Mouse (Mus musculus) liver, postnatal 0 days (tissue): Measurements from ENCODE around the gene Satb2. TPM values are rescaled to one million over a fixed set of nuclear protein-coding genes. Genes with fewer than 3 reads are reported as not detected.
A peak's percentile ranks its signal among the peaks of the same experiment; 100 is the strongest.

Experiments
- ATAC-seq: fragments of 200-750 bp; cut with Nextera tagmentation; 2 replicates; pipeline ENCODE4 v1.8.0; 2017; ENCODE audit warnings: mild to moderate bottlenecking, moderate library complexity
- DNase-seq: peaks from one replicate; pipeline ENCODE4 v3.0.0-alpha.2; 2016
- H3K27ac ChIP-seq: fragments of 300-500 bp; sonication (generic); 2 replicates; pipeline ENCODE4 v1.5.1; 2014; ENCODE audit warnings: antibody characterized with exemption, moderate library complexity, mild to moderate bottlenecking, low read depth
- H3K27me3 ChIP-seq: fragments of 300-500 bp; sonication (generic); 2 replicates; pipeline ENCODE4 v1.6.1; 2014; ENCODE audit warnings: low read length, control low read depth, mixed read lengths; ENCODE audit not compliant: insufficient read depth
- H3K36me3 ChIP-seq: fragments of 300-500 bp; sonication (generic); replicated peaks from 2 replicates; pipeline ENCODE4 v1.6.1; 2014; ENCODE audit warnings: mild to moderate bottlenecking, control low read depth, low read length, moderate library complexity, mixed read lengths; ENCODE audit not compliant: insufficient read depth
- H3K4me1 ChIP-seq: fragments of 300-500 bp; sonication (generic); 2 replicates; pipeline ENCODE4 v1.6.1; 2014; ENCODE audit warnings: antibody characterized with exemption, mild to moderate bottlenecking, control low read depth; ENCODE audit not compliant: insufficient read depth
- H3K4me2 ChIP-seq: fragments of 300-500 bp; sonication (generic); 2 replicates; pipeline ENCODE4 v1.6.1; 2014; ENCODE audit warnings: low read depth, mild to moderate bottlenecking, low read length, moderate library complexity, mixed read lengths
- H3K4me3 ChIP-seq: fragments of 300-500 bp; sonication (generic); 2 replicates; pipeline ENCODE4 v1.5.1; 2014; ENCODE audit warnings: low read depth, low read length
- H3K9ac ChIP-seq: fragments of 300-500 bp; sonication (generic); replicated peaks from 2 replicates; pipeline ENCODE4 v1.6.1; 2014; ENCODE audit warnings: mild to moderate bottlenecking, moderate library complexity
- H3K9me3 ChIP-seq: fragments of 300-500 bp; sonication (generic); 2 replicates; pipeline ENCODE4 v1.6.1; 2016; ENCODE audit warnings: mild to moderate bottlenecking, control low read depth, low read length, mixed read lengths
- CTCF ChIP-seq: sonication (generic); IDR thresholded peaks from 2 replicates; pipeline ENCODE4 v1.5.1; 2016; ENCODE audit warnings: antibody characterized with exemption, low read depth
- EP300 ChIP-seq: IDR thresholded peaks from 2 replicates; pipeline ENCODE4 v1.6.1; 2016; ENCODE audit warnings: antibody characterized with exemption, low read depth, mild to moderate bottlenecking
- WGBS: fragments of 180-500 bp; shearing (Covaris S2); extraction: QIAGEN DNeasy Blood & Tissue Kit; methylation state at CpG from one replicate; pipeline ENCODE4 v1.1.7; 2014; ENCODE audit not compliant: insufficient replicate concordance; 5-methylcytosine and 5-hydroxymethylcytosine counted together
- polyA plus RNA-seq: library from polyadenylated mRNA; unstranded; fragments of >200 nt; fragmentation: Nextera tagmentation; extraction: Ambion mirVana; gene quantifications from 2 replicates; pipeline ENCODE4 v1.2.1, GENCODE M21; 2015

Gene Satb2
- 0.05 and 0.11 TPM in 2 replicates for polyA plus RNA-seq

GRCm38 (mm10) chr1:56978151-56978700 is at the start of gene Satb2:
Gene Satb2, minus strand, starts transcription at chr1:56978650.
- no peak within 1 kb of the TSS for H3K4me3 ChIP-seq
- no peaks in the 10 kb centered on the region for H3K9me3 ChIP-seq
- H3K27me3 ChIP-seq, result peaks cover 81% of the 10 kb centered on the region
- TF ChIP-seq EP300 (no peak), CTCF (no peak)
- no peak within 1 kb of the TSS for H3K4me2 ChIP-seq
- ATAC-seq (no peak), DNase-seq (no peak)
- no peak within 1 kb of the TSS for H3K27ac ChIP-seq
- H3K9ac ChIP-seq, result no peak within 1 kb of the TSS
- no peaks in the 10 kb centered on the region for H3K36me3 ChIP-seq
- H3K4me1 ChIP-seq, result peaks cover 4% of the 10 kb centered on the region; the same call in 1 of the 2 replicates
- 2% methylated on average over 19 of the region's 19 CpGs for WGBS

GRCm38 (mm10) chr1:57018941-57019340 is 40.5 kb upstream of the Satb2 start:
- ATAC-seq (no peak), DNase-seq (no peak)

GRCm38 (mm10) chr1:57013856-57014255 is 35.4 kb upstream of the Satb2 start:
- Histone ChIP-seq H3K27ac (no peak overlapping the region), H3K27me3 (no peaks in the 10 kb centered on the region), H3K4me2 (no peak overlapping the region), H3K4me3 (no peak overlapping the region), H3K9me3 (no peaks in the 10 kb centered on the region), H3K36me3 (no peaks in the 10 kb centered on the region), H3K9ac (no peak overlapping the region), H3K4me1 (no peaks in the 10 kb centered on the region)
- TF ChIP-seq CTCF (no peak), EP300 (no peak)
- no peak for DNase-seq
- no peak for ATAC-seq

More at GRCm38 (mm10) chr1:57018941-57019340, 40.5 kb upstream of the Satb2 start:
- Histone ChIP-seq H3K9me3 (no peaks in the 10 kb centered on the region), H3K27ac (no peak overlapping the region), H3K27me3 (no peaks in the 10 kb centered on the region), H3K9ac (no peak overlapping the region), H3K4me3 (no peak overlapping the region), H3K4me1 (no peaks in the 10 kb centered on the region), H3K36me3 (no peaks in the 10 kb centered on the region), H3K4me2 (no peak overlapping the region)
- TF ChIP-seq CTCF (no peak), EP300 (no peak)

- DNase-seq (no peak), ATAC-seq (no peak)
- Histone ChIP-seq H3K27me3 (no peaks in the 10 kb centered on the region), H3K4me3 (no peak overlapping the region), H3K4me1 (no peaks in the 10 kb centered on the region), H3K9ac (no peak overlapping the region), H3K9me3 (no peaks in the 10 kb centered on the region), H3K27ac (no peak overlapping the region), H3K36me3 (no peaks in the 10 kb centered on the region), H3K4me2 (no peak overlapping the region)
- 67% methylated on average over 4 of the region's 4 CpGs for WGBS
- TF ChIP-seq EP300, result no peak
- no peak for TF ChIP-seq CTCF
Measured at GRCm38 (mm10) chr1:57009171-57009570, 30.7 kb upstream of the Satb2 start.

DNA sequence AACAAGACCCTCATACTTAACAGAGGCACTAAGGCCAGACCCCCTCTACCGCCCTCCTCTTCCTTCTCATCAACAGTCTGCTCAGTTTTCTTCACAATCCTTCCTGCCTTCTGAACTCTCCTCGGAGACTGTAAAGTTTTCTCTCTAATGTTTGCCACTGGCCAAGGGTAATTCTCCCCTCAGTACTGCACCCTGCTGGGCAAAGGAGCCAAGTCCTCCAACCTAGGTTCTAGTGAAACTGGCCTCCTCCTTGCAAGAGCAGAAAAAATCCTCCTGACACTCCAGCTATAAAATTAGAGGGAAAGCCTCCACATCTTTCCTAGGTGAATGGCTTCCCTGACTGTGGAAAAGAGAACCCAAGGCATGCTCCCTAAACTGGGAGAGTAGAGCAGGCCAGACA is 16.6 kb upstream of the Satb2 start:
- H3K27ac ChIP-seq, result no peak overlapping the region
- DNase-seq, result no peak
- 50% methylated on average over 2 of the region's 2 CpGs for WGBS
- TF ChIP-seq CTCF (no peak; the same call in 1 of the 2 replicates), EP300 (no peak)
- H3K9ac ChIP-seq, result no peak overlapping the region
- no peaks in the 10 kb centered on the region for H3K4me1 ChIP-seq
- H3K4me2 ChIP-seq, result no peak overlapping the region
- H3K27me3 ChIP-seq, result no peaks in the 10 kb centered on the region
- ATAC-seq, result no peak
- no peak overlapping the region for H3K4me3 ChIP-seq
- H3K36me3 ChIP-seq, result no peaks in the 10 kb centered on the region
- no peaks in the 10 kb centered on the region for H3K9me3 ChIP-seq

- H3K9me3 ChIP-seq, result no peaks in the 10 kb centered on the region
- no peaks in the 10 kb centered on the region for H3K27me3 ChIP-seq
- H3K4me3 ChIP-seq, result no peak overlapping the region
- no peak overlapping the region for H3K9ac ChIP-seq
- H3K36me3 ChIP-seq, result no peaks in the 10 kb centered on the region
- H3K27ac ChIP-seq, result no peak overlapping the region
- ATAC-seq, result no peak
- TF ChIP-seq CTCF (no peak), EP300 (no peak)
- no peaks in the 10 kb centered on the region for H3K4me1 ChIP-seq
- H3K4me2 ChIP-seq, result no peak overlapping the region
- 22% methylated on average over 5 of the region's 5 CpGs for WGBS
- DNase-seq, result no peak
Measured at GRCm38 (mm10) chr1:56992310-56992709, 13.9 kb upstream of the Satb2 start.

DNA sequence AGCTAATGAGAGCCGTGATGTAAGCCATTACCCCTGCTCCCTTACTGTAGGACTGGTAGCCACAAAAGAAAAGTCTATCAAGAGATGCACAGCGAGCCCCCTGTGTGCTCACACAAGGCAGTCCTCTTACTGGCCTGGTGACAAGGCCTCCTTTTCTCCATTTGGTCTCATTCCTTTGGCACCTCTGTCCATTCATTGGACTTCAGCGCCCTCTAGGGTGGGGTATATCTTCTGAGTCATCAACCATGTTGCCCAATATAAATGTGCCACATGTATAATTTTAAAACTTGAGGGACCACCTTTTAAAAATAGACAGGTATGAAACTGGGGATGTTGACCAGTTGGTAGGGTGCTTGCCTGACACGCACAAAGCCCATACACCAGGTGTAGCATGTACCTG is 13.2 kb upstream of the Satb2 start:
- Histone ChIP-seq H3K36me3 (no peaks in the 10 kb centered on the region), H3K27me3 (0 out of 2 replicates have a peak, but pooled peaks cover 2% of the 10 kb centered on the region), H3K4me3 (no peak overlapping the region), H3K4me1 (no peaks in the 10 kb centered on the region), H3K9ac (no peak overlapping the region), H3K4me2 (no peak overlapping the region), H3K9me3 (no peaks in the 10 kb centered on the region), H3K27ac (no peak overlapping the region)
- no peak for TF ChIP-seq EP300
- peak; percentile 56 for TF ChIP-seq CTCF
- no peak for DNase-seq
- 43% methylated on average over 4 of the region's 4 CpGs for WGBS
- no peak for ATAC-seq
